Mouse (Mus musculus) testis, adult 2 months (tissue): Measurements from ENCODE around the gene Prr5l. TPM values are rescaled to one million over a fixed set of nuclear protein-coding genes. Genes with fewer than 3 reads are reported as not detected.

Source experiments
- H3K27ac ChIP-seq: fragments of 200-500 bp; 2 replicates; pipeline ENCODE4 v1.5.1; 2012; ENCODE audit warnings: low read depth, low read length; ENCODE audit not compliant: control insufficient read depth, insufficient read depth
- H3K27me3 ChIP-seq: fragments of 200-500 bp; 2 replicates; pipeline ENCODE4 v1.6.1; 2012; ENCODE audit warnings: mild to moderate bottlenecking, low read length, moderate library complexity; ENCODE audit not compliant: control insufficient read depth, insufficient read depth
- H3K36me3 ChIP-seq: fragments of 200-500 bp; 2 replicates; pipeline ENCODE4 v1.6.1; 2012; ENCODE audit warnings: mild to moderate bottlenecking, low read length; ENCODE audit not compliant: control insufficient read depth, insufficient read depth
- H3K4me1 ChIP-seq: fragments of 200-500 bp; 2 replicates; pipeline ENCODE4 v1.6.1; 2012; ENCODE audit warnings: low read length; ENCODE audit not compliant: control insufficient read depth, insufficient read depth
- H3K4me3 ChIP-seq: fragments of 200-500 bp; 2 replicates; pipeline ENCODE4 v1.5.1; 2012; ENCODE audit warnings: low read depth, mild to moderate bottlenecking, low read length, moderate library complexity, mixed read lengths; ENCODE audit not compliant: control insufficient read depth
- CTCF ChIP-seq: fragments of 200-500 bp; IDR thresholded peaks from 2 replicates; pipeline ENCODE4 v1.5.1; 2012; ENCODE audit warnings: low read depth, mild to moderate bottlenecking, inconsistent platforms, low read length, moderate library complexity; ENCODE audit not compliant: control insufficient read depth, insufficient read depth, insufficient replicate concordance
- POLR2A ChIP-seq: fragments of 200-500 bp; IDR thresholded peaks from 2 replicates; pipeline ENCODE4 v1.6.1; 2012; ENCODE audit warnings: low read depth, mild to moderate bottlenecking, inconsistent platforms, low read length, moderate library complexity; ENCODE audit not compliant: control insufficient read depth
- polyA plus RNA-seq: library from polyadenylated mRNA; depleted of rRNA; stranded (reverse); fragments of >200 nt; gene quantifications from 2 replicates; pipeline ENCODE4 v1.2.3, GENCODE M21; 2012

Prr5l gene
- polyA plus RNA-seq, 1 experiment: 1.1 TPM

GRCm38 (mm10) chr2:101826186-101826707 is 56.6 kb downstream of the Prr5l start:
- TF ChIP-seq CTCF: no peak
- no peak for TF ChIP-seq POLR2A
- H3K27ac ChIP-seq: no peak overlapping the region

GRCm38 (mm10) chr2:101825226-101826120 is 57.4 kb downstream of the Prr5l start:
- TF ChIP-seq POLR2A: no peak
- TF ChIP-seq CTCF: no peak
- no peaks in the 10 kb centered on the region for H3K36me3 ChIP-seq
- no peaks in the 10 kb centered on the region for H3K27me3 ChIP-seq
- no peak overlapping the region for H3K4me3 ChIP-seq
- H3K27ac ChIP-seq: no peak overlapping the region
- H3K4me1 ChIP-seq: 0 out of 2 replicates have a peak, but pooled peaks cover 2% of the 10 kb centered on the region

More at GRCm38 (mm10) chr2:101826186-101826707, 56.6 kb downstream of the Prr5l start:
- peaks cover 2% of the 10 kb centered on the region; the same call in 1 of the 2 replicates for H3K4me1 ChIP-seq
- H3K36me3 ChIP-seq: no peaks in the 10 kb centered on the region
- no peak overlapping the region for H3K4me3 ChIP-seq
- H3K27me3 ChIP-seq: no peaks in the 10 kb centered on the region

GRCm38 (mm10) chr2:101823821-101824220 is 59.0 kb downstream of the Prr5l start:
- Histone ChIP-seq H3K4me1 (0 out of 2 replicates have a peak, but pooled peaks cover 2% of the 10 kb centered on the region), H3K27ac (no peak overlapping the region), H3K4me3 (no peak overlapping the region), H3K27me3 (no peaks in the 10 kb centered on the region), H3K36me3 (no peaks in the 10 kb centered on the region)
- TF ChIP-seq POLR2A (no peak), CTCF (no peak)

GRCm38 (mm10) chr2:101822785-101823184 is 60.0 kb downstream of the Prr5l start:
- H3K27me3 ChIP-seq: no peaks in the 10 kb centered on the region
- H3K4me1 ChIP-seq: 0 out of 2 replicates have a peak, but pooled peaks cover 2% of the 10 kb centered on the region
- H3K36me3 ChIP-seq: no peaks in the 10 kb centered on the region
- no peak overlapping the region for H3K27ac ChIP-seq
- no peak overlapping the region for H3K4me3 ChIP-seq
- TF ChIP-seq POLR2A (no peak), CTCF (no peak)

- Histone ChIP-seq H3K36me3 (no peaks in the 10 kb centered on the region), H3K4me1 (no peaks in the 10 kb centered on the region), H3K4me3 (no peak overlapping the region), H3K27ac (no peak overlapping the region), H3K27me3 (no peaks in the 10 kb centered on the region)
- no peak for TF ChIP-seq CTCF
- TF ChIP-seq POLR2A: no peak
Observed at GRCm38 (mm10) chr2:101820816-101821215, 62.0 kb downstream of the Prr5l start.

GRCm38 (mm10) chr2:101818986-101819764 is 63.7 kb downstream of the Prr5l start:
- Histone ChIP-seq H3K27ac (no peak overlapping the region), H3K4me3 (no peak overlapping the region), H3K4me1 (no peaks in the 10 kb centered on the region), H3K27me3 (no peaks in the 10 kb centered on the region), H3K36me3 (no peaks in the 10 kb centered on the region)
- TF ChIP-seq CTCF (no peak), POLR2A (no peak)
